Mouse (Mus musculus): ENCODE measurements around the gene Kalrn. TPM values are rescaled to one million over a fixed set of nuclear protein-coding genes. Genes with fewer than 3 reads are reported as not detected.

Gene Kalrn
- polyA plus RNA-seq, 1 experiment, result 278 TPM

DNA sequence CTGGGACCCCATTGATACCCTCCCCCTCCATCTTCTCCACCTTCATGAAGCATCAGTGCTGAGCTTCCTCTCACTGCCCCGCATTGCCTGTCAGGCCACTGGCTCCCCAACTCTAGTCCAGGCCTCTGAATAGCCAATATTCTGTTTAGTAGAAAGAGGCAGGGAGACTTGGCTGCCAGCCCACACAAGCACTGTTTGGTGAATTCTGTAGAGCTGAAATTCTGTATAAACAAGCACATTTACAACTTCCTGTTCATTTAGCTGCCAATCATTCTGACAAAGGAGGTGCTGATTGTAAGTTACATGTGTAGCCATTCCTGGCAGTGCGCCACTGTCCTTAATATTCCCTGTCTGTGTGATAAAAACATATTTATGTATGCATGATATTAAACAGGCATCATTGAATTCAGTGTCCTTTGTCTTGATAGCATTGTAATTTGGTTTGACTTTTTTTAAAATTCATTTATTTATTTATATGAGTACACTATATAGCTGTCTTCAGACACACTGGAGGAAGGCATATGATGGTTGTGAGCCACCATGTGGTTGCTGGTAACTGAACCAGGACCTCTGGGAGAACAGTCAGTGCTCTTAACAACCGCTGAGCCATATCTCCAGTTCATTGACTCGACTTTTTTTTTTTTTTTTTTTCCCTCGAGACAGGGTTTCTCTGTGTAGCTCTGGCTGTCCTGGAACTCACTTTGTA is 638.5 kb downstream of the Kalrn start:
- Histone ChIP-seq H3K4me3 (ENCODE audit: insufficient read depth, low read length) (no peak overlapping the region), H3K4me1 (ENCODE audit: control insufficient read depth, insufficient read depth, low read length) (peaks cover 5% of the 10 kb centered on the region), H3K27ac (ENCODE audit: insufficient read depth, low read length) (no peak overlapping the region)
- TF ChIP-seq CTCF (IDR thresholded peaks at IDR 0.05; ENCODE audit: extremely low read depth, insufficient read depth, low read length) (no peak), POLR2A (IDR thresholded peaks at IDR 0.05; ENCODE audit: extremely low read depth, insufficient read depth, low read length) (no peak)

- no peak overlapping the region for H3K27ac ChIP-seq (ENCODE audit: insufficient read depth, low read length)
- no peak overlapping the region for H3K4me3 ChIP-seq (ENCODE audit: insufficient read depth, low read length)
- peaks cover 5% of the 10 kb centered on the region for H3K4me1 ChIP-seq (ENCODE audit: control insufficient read depth, insufficient read depth, low read length)
- TF ChIP-seq POLR2A (IDR thresholded peaks at IDR 0.05; ENCODE audit: extremely low read depth, insufficient read depth, low read length) (no peak), CTCF (IDR thresholded peaks at IDR 0.05; ENCODE audit: extremely low read depth, insufficient read depth, low read length) (no peak)
Measured at GRCm38 (mm10) chr16:33933411-33933810, 639.9 kb downstream of the Kalrn start.

- H3K27ac ChIP-seq (ENCODE audit: insufficient read depth, low read length), result no peak overlapping the region
- H3K4me1 ChIP-seq (ENCODE audit: control insufficient read depth, insufficient read depth, low read length), result no peaks in the 10 kb centered on the region
- no peak for TF ChIP-seq POLR2A (IDR thresholded peaks at IDR 0.05; ENCODE audit: extremely low read depth, insufficient read depth, low read length)
- TF ChIP-seq CTCF (IDR thresholded peaks at IDR 0.05; ENCODE audit: extremely low read depth, insufficient read depth, low read length), result no peak
- H3K4me3 ChIP-seq (ENCODE audit: insufficient read depth, low read length), result no peak overlapping the region
Measured at GRCm38 (mm10) chr16:33932126-33932525, 641.2 kb downstream of the Kalrn start.

DNA sequence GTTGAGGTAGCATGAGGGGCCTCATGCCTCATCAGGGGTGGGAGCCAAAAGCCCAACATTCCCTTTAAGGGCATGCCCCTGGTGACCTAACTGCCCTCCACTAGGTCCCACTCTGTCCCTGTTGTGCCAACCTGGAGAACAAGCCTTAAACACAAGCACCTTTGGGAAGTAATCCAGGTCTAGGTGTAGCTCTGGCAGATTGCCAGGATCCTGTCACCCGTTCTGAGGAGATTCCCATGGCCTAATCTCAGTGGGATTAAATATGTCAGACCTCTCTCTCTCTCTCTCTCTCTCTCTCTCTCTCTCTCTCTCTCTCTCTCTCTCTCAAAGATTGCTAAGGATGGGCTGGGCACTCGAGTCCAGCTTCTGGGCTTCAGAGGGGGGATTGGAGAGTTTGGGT is 641.6 kb downstream of the Kalrn start:
- TF ChIP-seq CTCF (IDR thresholded peaks at IDR 0.05; ENCODE audit: extremely low read depth, insufficient read depth, low read length) (no peak), POLR2A (IDR thresholded peaks at IDR 0.05; ENCODE audit: extremely low read depth, insufficient read depth, low read length) (no peak)
- Histone ChIP-seq H3K4me3 (ENCODE audit: insufficient read depth, low read length) (no peak overlapping the region), H3K4me1 (ENCODE audit: control insufficient read depth, insufficient read depth, low read length) (no peaks in the 10 kb centered on the region), H3K27ac (ENCODE audit: insufficient read depth, low read length) (no peak overlapping the region)

GRCm38 (mm10) chr16:33930785-33931184 is 642.5 kb downstream of the Kalrn start:
- TF ChIP-seq POLR2A (IDR thresholded peaks at IDR 0.05; ENCODE audit: extremely low read depth, insufficient read depth, low read length), result no peak
- TF ChIP-seq CTCF (IDR thresholded peaks at IDR 0.05; ENCODE audit: extremely low read depth, insufficient read depth, low read length), result no peak
- no peaks in the 10 kb centered on the region for H3K4me1 ChIP-seq (ENCODE audit: control insufficient read depth, insufficient read depth, low read length)

GRCm38 (mm10) chr16:33928788-33929462 is 644.4 kb downstream of the Kalrn start:
- no peak overlapping the region for H3K27ac ChIP-seq (ENCODE audit: insufficient read depth, low read length)
- TF ChIP-seq CTCF (IDR thresholded peaks at IDR 0.05; ENCODE audit: extremely low read depth, insufficient read depth, low read length) (no peak), POLR2A (IDR thresholded peaks at IDR 0.05; ENCODE audit: extremely low read depth, insufficient read depth, low read length) (no peak)
- no peak overlapping the region for H3K4me3 ChIP-seq (ENCODE audit: insufficient read depth, low read length)
- H3K4me1 ChIP-seq (ENCODE audit: control insufficient read depth, insufficient read depth, low read length), result no peaks in the 10 kb centered on the region

More at GRCm38 (mm10) chr16:33930785-33931184, 642.5 kb downstream of the Kalrn start:
- Histone ChIP-seq H3K27ac (ENCODE audit: insufficient read depth, low read length) (no peak overlapping the region), H3K4me3 (ENCODE audit: insufficient read depth, low read length) (no peak overlapping the region)

DNA sequence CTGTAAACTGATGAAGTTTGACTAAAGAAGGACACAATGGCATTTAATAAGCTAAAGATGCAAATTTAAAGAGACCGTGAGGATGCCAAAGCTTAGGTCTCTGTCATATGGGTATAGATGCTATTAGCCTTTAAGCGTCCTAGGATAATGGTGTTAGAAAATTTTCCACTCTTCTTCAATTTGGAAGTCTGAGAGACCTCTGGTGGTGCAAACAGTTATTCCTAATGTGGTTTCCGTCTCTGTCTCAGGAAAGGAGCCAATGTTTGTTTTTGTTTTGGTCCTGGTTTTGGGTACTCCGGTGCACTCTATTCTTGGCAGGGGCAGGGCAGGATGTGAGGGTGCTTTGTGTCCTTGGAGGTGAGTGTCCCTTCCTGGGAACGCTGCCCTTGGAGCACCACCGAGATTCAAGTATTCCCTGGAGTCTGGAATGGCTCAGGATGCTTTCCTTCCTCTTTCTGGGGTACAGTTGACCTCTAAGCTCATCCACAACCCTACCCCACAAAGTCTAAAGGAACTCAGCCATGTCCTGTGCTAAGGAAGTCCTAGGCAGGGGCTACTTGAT is 646.0 kb downstream of the Kalrn start:
- H3K4me1 ChIP-seq (ENCODE audit: control insufficient read depth, insufficient read depth, low read length), result no peaks in the 10 kb centered on the region
- H3K27ac ChIP-seq (ENCODE audit: insufficient read depth, low read length), result no peak overlapping the region
- TF ChIP-seq POLR2A (IDR thresholded peaks at IDR 0.05; ENCODE audit: extremely low read depth, insufficient read depth, low read length) (no peak), CTCF (IDR thresholded peaks at IDR 0.05; ENCODE audit: extremely low read depth, insufficient read depth, low read length) (no peak)
- no peak overlapping the region for H3K4me3 ChIP-seq (ENCODE audit: insufficient read depth, low read length)

- TF ChIP-seq CTCF (IDR thresholded peaks at IDR 0.05; ENCODE audit: extremely low read depth, insufficient read depth, low read length) (no peak), POLR2A (IDR thresholded peaks at IDR 0.05; ENCODE audit: extremely low read depth, insufficient read depth, low read length) (no peak)
- Histone ChIP-seq H3K4me3 (ENCODE audit: insufficient read depth, low read length) (no peak overlapping the region), H3K4me1 (ENCODE audit: control insufficient read depth, insufficient read depth, low read length) (peaks cover 3% of the 10 kb centered on the region), H3K27ac (ENCODE audit: insufficient read depth, low read length) (no peak overlapping the region)
Measured at GRCm38 (mm10) chr16:33923758-33924157, 649.6 kb downstream of the Kalrn start.

GRCm38 (mm10) chr16:33923001-33923316 is 650.4 kb downstream of the Kalrn start:
- peaks cover 3% of the 10 kb centered on the region for H3K4me1 ChIP-seq (ENCODE audit: control insufficient read depth, insufficient read depth, low read length)
- no peak overlapping the region for H3K4me3 ChIP-seq (ENCODE audit: insufficient read depth, low read length)
- TF ChIP-seq CTCF (IDR thresholded peaks at IDR 0.05; ENCODE audit: extremely low read depth, insufficient read depth, low read length), result no peak
- TF ChIP-seq POLR2A (IDR thresholded peaks at IDR 0.05; ENCODE audit: extremely low read depth, insufficient read depth, low read length), result no peak
- peak overlapping the region; percentile 70; the same call in 1 of the 2 replicates for H3K27ac ChIP-seq (ENCODE audit: insufficient read depth, low read length)
